Comparison of ENCODE assay signal across 19 mouse cellular contexts in genomic region chr3:51254784-51255183, GRCm38 (mm10). TPM values are rescaled to one million over a fixed set of nuclear protein-coding genes. Genes with fewer than 3 reads are reported as not detected.
DNase-seq lines count a peak whose midpoint lies in the region; ATAC-seq and TF ChIP-seq lines count a peak whose summit lies in the region.
"Had no signal": no experiment of that assay in that cellular context is flagged by ENCODE, and none has a peak within 500 bp of the region (broad histone marks: within the 10 kb centered on the region; RNA-seq: fewer than 3 reads in every experiment).

No protein-coding gene starts in this region.

- H3K36me3 ChIP-seq in forebrain, embryonic 10.5 days (replicated peaks): peaks cover 99% of the 10 kb centered on the region
- H3K36me3 ChIP-seq in forebrain, embryonic 15.5 days: peaks cover 79% of the 10 kb centered on the region
- H3K36me3 ChIP-seq in kidney, embryonic 16.5 days (ENCODE audit: insufficient read depth, low read length): peaks cover 76% of the 10 kb centered on the region
- H3K36me3 ChIP-seq in stomach, postnatal 0 days (ENCODE audit: control insufficient read depth, insufficient read depth, low read length): peaks cover 35% of the 10 kb centered on the region

- H3K4me3 ChIP-seq in forebrain, embryonic 10.5 days: no peak overlapping the region
- H3K4me3 ChIP-seq in forebrain, embryonic 15.5 days: no peak overlapping the region
- H3K4me3 ChIP-seq in kidney, embryonic 16.5 days (ENCODE audit: low read length): no peak overlapping the region
- H3K4me3 ChIP-seq in stomach, postnatal 0 days (ENCODE audit: low read depth, low read length): no peak overlapping the region
- H3K4me3 ChIP-seq: embryonic facial prominence, embryonic 10.5 days; heart, embryonic 13.5 days; hindbrain, embryonic 13.5 days had no signal

- TF ChIP-seq CTCF in stomach, postnatal 0 days (IDR thresholded peaks at IDR 0.05; ENCODE audit: low read depth): no peak

- H3K27me3 ChIP-seq in forebrain, embryonic 10.5 days (ENCODE audit: poor library complexity, severe bottlenecking): no peaks in the 10 kb centered on the region
- H3K27me3 ChIP-seq in forebrain, embryonic 15.5 days: no peaks in the 10 kb centered on the region
- no peaks in the 10 kb centered on the region for H3K27me3 ChIP-seq in kidney, embryonic 16.5 days (ENCODE audit: insufficient read depth, low read length)
- H3K27me3 ChIP-seq in stomach, postnatal 0 days (ENCODE audit: control insufficient read depth, insufficient read depth, low read length): no peaks in the 10 kb centered on the region
- H3K27me3 ChIP-seq: heart, embryonic 13.5 days; hindbrain, embryonic 13.5 days; Patski had no signal

- 93% methylated on average over 7 of the region's 7 CpGs for WGBS in forebrain, embryonic 10.5 days
- 91% methylated on average over 7 of the region's 7 CpGs for WGBS in forebrain, embryonic 15.5 days
- 90% methylated on average over 7 of the region's 7 CpGs for WGBS in kidney, embryonic 16.5 days
- 88% methylated on average over 7 of the region's 7 CpGs for WGBS in stomach, postnatal 0 days

- TF ChIP-seq EP300 in stomach, postnatal 0 days (optimal IDR thresholded peaks at IDR 0.05): no peak

- no peak overlapping the region for H3K27ac ChIP-seq in forebrain, embryonic 10.5 days
- H3K27ac ChIP-seq in forebrain, embryonic 15.5 days (replicated peaks): no peak overlapping the region
- H3K27ac ChIP-seq in kidney, embryonic 16.5 days (ENCODE audit: low read length): no peak overlapping the region
- no peak overlapping the region for H3K27ac ChIP-seq in stomach, postnatal 0 days (replicated peaks)
- H3K27ac ChIP-seq: embryonic facial prominence, embryonic 10.5 days; heart, embryonic 13.5 days; hindbrain, embryonic 13.5 days had no signal

- H3K9ac ChIP-seq in forebrain, embryonic 15.5 days (replicated peaks): no peak overlapping the region
- H3K9ac ChIP-seq in kidney, embryonic 16.5 days (replicated peaks; ENCODE audit: low read length): no peak overlapping the region
- H3K9ac ChIP-seq in stomach, postnatal 0 days (ENCODE audit: low read length): no peak overlapping the region
- H3K9ac ChIP-seq: heart, embryonic 13.5 days; hindbrain, embryonic 13.5 days had no signal

- no peaks in the 10 kb centered on the region for H3K9me3 ChIP-seq in forebrain, embryonic 10.5 days
- no peaks in the 10 kb centered on the region for H3K9me3 ChIP-seq in forebrain, embryonic 15.5 days
- H3K9me3 ChIP-seq in kidney, embryonic 16.5 days (ENCODE audit: low read length): no peaks in the 10 kb centered on the region
- no peaks in the 10 kb centered on the region for H3K9me3 ChIP-seq in stomach, postnatal 0 days (ENCODE audit: control insufficient read depth, low read length)
- H3K9me3 ChIP-seq: embryonic facial prominence, embryonic 10.5 days; heart, embryonic 13.5 days; hindbrain, embryonic 13.5 days had no signal

- H3K4me2 ChIP-seq in forebrain, embryonic 15.5 days (replicated peaks): no peak overlapping the region
- H3K4me2 ChIP-seq in kidney, embryonic 16.5 days (replicated peaks; ENCODE audit: low read depth, low read length): no peak overlapping the region
- H3K4me2 ChIP-seq in stomach, postnatal 0 days (replicated peaks; ENCODE audit: low read depth): no peak overlapping the region
- H3K4me2 ChIP-seq: heart, embryonic 13.5 days; hindbrain, embryonic 13.5 days had no signal

- ATAC-seq in forebrain, embryonic 15.5 days (replicated peaks): no peak
- 0 out of 2 replicates have a peak, but pooled peaks have one; percentile 12 for ATAC-seq in kidney, embryonic 16.5 days (ENCODE audit: low FRiP score, low TSS enrichment)
- peak; percentile 78 for ATAC-seq in megakaryocyte, adult 5-6 weeks (ENCODE audit: poor library complexity, severe bottlenecking)
- ATAC-seq in stomach, postnatal 0 days (ENCODE audit: low FRiP score, low TSS enrichment): 0 out of 2 replicates have a peak, but pooled peaks have one; percentile 15
- ATAC-seq: activated CD4-positive, CD25-positive, alpha-beta regulatory T cell, adult 4 months; forebrain, embryonic 14.5 days; intestine, embryonic 16.5 days; Patski had no signal

- H3K4me1 ChIP-seq in forebrain, embryonic 10.5 days: no peaks in the 10 kb centered on the region
- no peaks in the 10 kb centered on the region for H3K4me1 ChIP-seq in forebrain, embryonic 15.5 days
- no peaks in the 10 kb centered on the region for H3K4me1 ChIP-seq in kidney, embryonic 16.5 days (ENCODE audit: insufficient read depth, low read length)
- H3K4me1 ChIP-seq in stomach, postnatal 0 days (replicated peaks; ENCODE audit: control insufficient read depth, insufficient read depth): no peaks in the 10 kb centered on the region
- H3K4me1 ChIP-seq: embryonic facial prominence, embryonic 10.5 days; hindbrain, embryonic 13.5 days had no signal

- DNase-seq in forebrain, embryonic 10.5 days (ENCODE audit: extremely low spot score, low spot score): peak; percentile 3
- no peak for DNase-seq in kidney, postnatal 25 days
- DNase-seq in stomach, postnatal 0 days (ENCODE audit: low spot score): no peak
- no peak for DNase-seq in frontal cortex, postnatal 14 days (ENCODE audit: low spot score in 2 of 2)
- no peak for DNase-seq in urinary bladder, postnatal 25 days (ENCODE audit: low spot score)
- DNase-seq: adrenal gland, postnatal 14 days; cerebellum, adult 9-10 months; cerebellum, postnatal 36 days; gastrocnemius, postnatal 10 days had no signal

RNA-seq across cellular contexts. Expression of gene Noct, which starts 30.5 kb away (rescaled TPM):
- 11.2 and 11.3 TPM in 2 replicates for polyA plus RNA-seq in forebrain, embryonic 10.5 days (2016; fragmentation: Nextera tagmentation; extraction: Ambion mirVana)
- 22.5 and 24.5 TPM in 2 replicates for polyA plus RNA-seq in forebrain, embryonic 15.5 days (2015; fragmentation: Nextera tagmentation; extraction: Ambion mirVana)
- 7.2 and 7.9 TPM in 2 replicates for polyA plus RNA-seq in kidney, embryonic 16.5 days (2015; fragmentation: Nextera tagmentation; extraction: Ambion mirVana)
- 12.1 and 13.2 TPM in 2 replicates for total RNA-seq in megakaryocyte, adult 5-6 weeks (2015)
- 4.4 and 7.6 TPM in 2 replicates for total RNA-seq in megakaryocyte, adult 5-6 weeks (2017)
- polyA plus RNA-seq in stomach, postnatal 0 days (2015; fragmentation: Nextera tagmentation; extraction: Ambion mirVana): 7.5 and 9.2 TPM in 2 replicates
